Mouse (Mus musculus) fat pad, adult 2 months (tissue): ENCODE data around the gene Gm45213.

Source experiments
- DNase-seq: peaks from one replicate; pipeline ENCODE4 v3.0.0-alpha.2; 2011; ENCODE audit warnings: low read depth, low spot score; ENCODE audit errors: extremely low read depth

Gene Gm45213

GRCm38 (mm10) chr7:66043552-66044459 is at the start of gene Gm45213:
TSS of gene Gm45213 (plus strand) at chr7:66043602.
- no peak for DNase-seq

DNA sequence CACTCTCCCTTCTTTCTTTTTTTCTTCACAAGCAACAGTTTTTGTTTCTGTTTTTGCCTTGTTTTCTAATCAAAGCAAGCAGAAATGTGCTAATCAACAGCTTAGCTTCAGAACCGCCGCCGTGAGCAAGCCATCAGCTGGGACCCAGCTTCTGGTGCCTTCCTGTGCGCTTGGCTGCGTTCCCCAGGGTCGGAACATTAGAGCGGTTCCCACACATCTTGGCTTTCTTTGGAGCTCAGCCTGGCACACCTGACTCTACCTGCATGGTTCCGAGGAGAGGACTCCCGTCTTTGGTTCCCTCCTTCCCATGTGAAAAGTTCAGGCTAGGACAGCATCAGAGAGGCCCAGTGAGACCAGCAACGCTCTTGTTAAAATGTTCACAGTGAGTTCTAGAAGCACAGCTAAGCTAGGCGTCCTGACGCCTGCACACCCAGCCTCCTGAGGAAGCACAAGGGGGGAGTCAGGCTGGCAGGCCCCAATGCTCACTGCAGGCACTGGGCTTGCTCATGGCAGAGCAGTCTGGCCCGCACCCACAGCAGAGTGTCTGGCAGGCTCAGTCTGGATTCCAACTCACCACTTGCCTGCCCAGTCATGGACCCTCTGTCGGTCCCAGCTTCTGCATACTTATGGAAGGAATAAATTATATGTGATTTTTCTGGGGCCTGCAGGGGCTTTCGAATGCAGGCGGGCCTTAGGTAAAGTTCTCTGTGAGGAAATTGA is 42.2 kb upstream of the Gm45213 start:
- no peak for DNase-seq

GRCm38 (mm10) chr7:66001797-66002196 is 41.6 kb upstream of the Gm45213 start:
- DNase-seq, result peak; percentile 45

DNA sequence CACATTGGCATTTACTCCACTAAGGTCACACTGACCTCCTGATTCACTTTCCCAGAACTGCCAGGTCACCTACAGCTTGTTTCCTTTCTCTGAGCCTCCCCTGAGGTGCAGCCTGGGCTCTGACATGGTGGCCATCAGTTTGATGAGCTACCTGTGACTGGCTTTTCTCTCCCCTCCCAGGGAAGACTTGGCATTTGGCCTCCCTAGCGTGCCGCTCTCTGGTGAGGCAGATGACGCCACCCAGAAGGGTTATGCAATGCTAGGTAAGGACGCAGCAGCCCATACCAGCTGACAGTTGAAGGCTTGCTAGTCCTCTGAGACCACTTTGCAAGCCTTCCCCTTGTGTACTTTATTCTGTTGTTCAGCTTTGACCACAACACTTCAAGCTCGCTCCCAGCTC is 40.0 kb upstream of the Gm45213 start:
- no peak for DNase-seq

- DNase-seq, result no peak
Observed at GRCm38 (mm10) chr7:66003865-66004638, 39.4 kb upstream of the Gm45213 start.

DNA sequence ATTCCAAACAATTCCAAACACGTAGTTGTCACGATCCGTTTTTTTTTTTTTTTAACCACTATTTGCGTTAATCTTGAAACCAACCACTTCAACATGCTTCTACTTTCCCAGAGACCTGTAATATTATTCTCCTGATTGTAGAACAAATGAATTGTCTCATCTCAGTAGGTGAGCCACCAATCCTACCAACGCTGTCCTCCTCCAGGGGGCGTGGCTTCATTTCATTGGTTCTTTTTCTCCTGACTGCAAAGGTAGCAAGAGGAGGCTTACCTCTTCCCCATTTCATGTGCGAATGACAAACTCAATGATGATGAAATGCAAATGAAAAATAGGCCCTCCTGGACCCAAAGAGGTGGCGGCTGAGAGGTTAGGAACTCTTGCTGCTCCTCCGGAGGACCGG is 38.3 kb upstream of the Gm45213 start:
- DNase-seq, result no peak

GRCm38 (mm10) chr7:66008161-66008891 is 35.1 kb upstream of the Gm45213 start:
- DNase-seq, result no peak

- DNase-seq, result no peak
Observed at GRCm38 (mm10) chr7:66008892-66009273, 34.5 kb upstream of the Gm45213 start.

GRCm38 (mm10) chr7:66010518-66010917 is 32.9 kb upstream of the Gm45213 start:
- no peak for DNase-seq

DNA sequence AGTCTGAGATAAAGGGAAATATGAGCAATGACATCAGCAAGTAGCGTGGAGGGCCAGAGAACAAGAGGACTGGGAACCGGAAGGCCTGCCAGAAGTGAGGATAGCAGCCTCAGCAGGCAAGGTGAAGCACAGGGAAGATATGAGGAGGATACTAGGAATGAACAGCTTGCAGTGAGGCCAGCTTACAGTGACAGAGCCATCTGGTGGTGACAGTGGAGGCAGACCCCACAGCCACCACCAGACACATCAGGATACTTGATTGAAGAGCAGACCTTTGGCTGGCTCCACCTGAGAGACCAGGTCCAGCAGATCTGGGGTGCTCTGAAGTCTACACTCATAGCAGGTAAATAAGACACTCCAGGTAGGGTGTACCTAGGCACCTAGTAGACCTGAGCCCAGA is 15.7 kb upstream of the Gm45213 start:
- no peak for DNase-seq

GRCm38 (mm10) chr7:66028766-66029512 is 14.5 kb upstream of the Gm45213 start:
- no peak for DNase-seq

DNA sequence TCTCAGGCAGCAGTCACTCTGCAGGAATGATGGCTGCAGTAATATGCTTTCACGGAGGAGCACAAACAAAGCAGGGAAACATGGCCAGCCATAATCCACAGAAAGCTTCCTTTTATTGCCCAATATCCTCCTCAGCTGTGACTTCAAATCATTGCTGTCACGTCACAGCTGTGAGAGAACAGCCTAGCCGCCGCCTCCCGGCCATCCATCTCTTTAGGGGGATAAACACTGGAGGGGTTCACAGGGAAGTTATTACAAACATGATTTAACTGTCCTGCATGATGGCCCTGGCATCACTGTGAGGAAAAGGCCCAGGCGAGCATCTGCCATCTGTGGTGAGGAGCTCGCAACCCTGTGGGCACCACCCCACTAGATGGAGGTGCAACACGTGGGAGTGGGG is 6.6 kb upstream of the Gm45213 start:
- DNase-seq, result no peak

DNA sequence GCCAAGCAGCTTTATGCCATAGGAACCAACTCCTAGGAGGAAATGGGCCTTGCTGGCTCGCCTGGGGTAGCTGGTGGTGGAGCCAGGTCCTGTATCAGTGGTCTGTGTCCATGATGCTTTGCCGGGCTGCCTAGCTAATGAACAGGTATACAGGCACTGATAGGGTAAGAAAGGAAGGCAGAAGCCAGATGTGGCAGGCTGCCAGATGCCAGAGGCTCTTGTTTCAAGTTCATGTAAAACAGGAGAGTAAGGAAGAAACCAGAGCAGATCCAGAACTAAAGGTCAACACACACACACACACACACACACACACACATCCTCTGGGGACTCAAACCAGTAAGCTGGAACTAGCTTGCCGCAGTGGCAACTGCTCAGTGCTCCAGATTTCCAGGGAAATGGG is 5.1 kb upstream of the Gm45213 start:
- no peak for DNase-seq

DNA sequence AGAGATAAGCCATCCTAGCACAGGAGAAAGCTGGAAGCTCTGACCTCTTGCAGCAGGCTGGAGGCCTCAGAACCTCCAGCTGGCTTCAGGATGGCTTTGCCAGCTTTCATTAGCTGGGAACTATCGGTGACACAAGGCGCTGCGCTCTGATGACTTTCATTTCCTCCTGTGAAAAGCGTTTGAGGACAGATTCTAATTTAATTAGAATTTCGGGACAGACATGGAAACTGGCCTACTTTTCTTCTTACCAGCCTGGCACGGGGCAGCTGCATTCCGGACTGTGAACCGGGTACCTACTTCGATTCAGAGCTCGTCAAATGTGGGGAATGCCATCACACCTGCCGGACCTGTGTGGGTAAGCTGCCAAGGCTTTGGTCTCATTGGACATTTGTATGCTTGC is 4.7 kb upstream of the Gm45213 start:
- DNase-seq, result no peak

GRCm38 (mm10) chr7:66040026-66040814 is 3.2 kb upstream of the Gm45213 start:
- DNase-seq, result no peak

DNA sequence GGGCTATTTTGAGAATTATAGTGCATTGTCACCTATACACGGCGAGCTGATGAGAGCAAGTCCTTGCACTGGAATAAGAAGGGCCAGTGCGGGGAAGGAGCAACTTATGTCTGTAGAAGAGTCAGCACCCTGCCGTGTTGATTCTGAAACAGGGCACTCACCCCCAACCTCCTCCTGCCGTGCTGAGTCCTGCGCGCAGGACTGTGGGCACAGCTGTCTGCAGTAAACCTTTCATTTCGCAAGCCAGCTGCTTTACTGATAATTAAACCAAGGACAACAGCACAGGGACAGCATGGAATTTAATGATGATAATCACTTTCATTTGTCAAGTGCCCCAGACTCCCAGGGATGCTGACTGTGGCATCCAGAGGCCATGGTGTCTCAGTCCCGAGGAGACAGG is 1.2 kb downstream of the Gm45213 start:
- no peak for DNase-seq

DNA sequence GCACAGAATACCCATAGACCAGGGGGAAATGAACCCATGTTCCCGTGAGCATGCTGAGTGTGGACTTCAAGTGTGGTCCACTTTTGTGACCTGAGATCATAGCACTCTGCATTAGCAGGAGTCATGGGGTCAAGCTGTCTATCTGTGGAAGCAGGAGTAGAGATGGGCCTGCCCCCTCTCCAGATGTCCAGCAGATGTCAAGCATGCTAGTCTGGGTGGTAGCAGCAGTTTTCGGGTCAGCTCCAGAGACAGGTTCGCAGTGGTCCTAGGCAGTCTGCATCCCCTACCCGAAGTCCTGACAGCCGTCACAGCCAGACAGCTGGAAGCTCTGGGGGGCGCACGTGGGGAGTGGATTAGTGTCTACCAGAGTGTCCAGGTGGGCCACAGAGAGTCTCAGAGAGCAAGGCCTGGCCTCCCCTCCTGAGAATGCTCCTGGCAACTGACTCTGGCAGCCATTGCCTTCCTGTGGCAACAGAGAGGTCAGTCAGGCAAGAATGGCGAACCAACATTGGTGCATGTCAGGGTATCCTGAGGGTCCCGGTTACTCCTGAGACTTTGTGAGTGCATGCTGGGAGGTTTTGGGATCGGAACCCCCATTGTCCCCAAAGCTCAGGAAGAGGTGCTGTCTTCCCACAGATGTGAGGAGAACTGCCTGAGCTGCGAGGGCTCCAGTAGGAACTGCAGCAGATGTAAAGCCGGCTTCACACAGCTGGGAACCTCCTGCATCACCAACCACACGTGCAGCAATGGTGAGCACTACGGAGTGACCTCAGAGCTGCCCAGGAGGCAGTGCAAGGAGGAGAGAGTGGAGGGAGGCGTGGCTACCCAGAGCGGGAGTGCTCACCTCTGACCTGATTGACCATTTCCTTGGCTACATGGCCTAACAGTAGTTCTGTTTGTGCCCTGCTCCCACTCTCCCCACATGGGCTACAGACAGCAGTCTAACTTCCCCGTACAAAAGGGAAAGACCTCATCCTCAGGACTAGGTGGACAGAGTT is 3.8 kb downstream of the Gm45213 start:
- no peak for DNase-seq

GRCm38 (mm10) chr7:66047975-66048374 is 4.6 kb downstream of the Gm45213 start:
- DNase-seq, result no peak
